Mouse (Mus musculus): ENCODE data around the gene Rprd1b.

DNA sequence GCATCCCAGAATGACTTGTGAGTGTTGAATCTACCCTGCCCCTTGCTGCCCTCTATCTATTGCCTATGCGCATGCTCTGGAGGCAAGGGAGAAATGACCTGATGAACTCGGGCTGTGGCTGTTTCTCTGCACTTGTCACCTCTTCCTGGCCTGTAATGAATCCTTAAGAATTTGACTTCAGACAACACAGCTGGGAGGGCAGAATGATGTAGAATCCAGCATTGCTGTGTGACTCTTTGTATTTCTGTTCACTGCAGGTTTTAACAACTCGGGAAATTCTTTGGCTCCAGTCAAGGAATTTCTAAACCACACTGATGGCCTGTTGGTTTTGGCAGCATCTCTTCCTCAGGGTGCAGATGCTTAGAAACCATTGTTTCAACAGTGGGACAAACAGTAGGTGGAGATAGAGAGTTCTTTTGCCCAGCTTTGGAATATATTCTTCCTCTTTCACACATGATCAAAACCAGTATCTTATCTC, 36.3 kb downstream of the Rprd1b start:
- TF ChIP-seq POLR2A (IDR thresholded peaks at IDR 0.05; ENCODE audit: extremely low read depth, insufficient read depth, low read length) (no peak), CTCF (IDR thresholded peaks at IDR 0.05; ENCODE audit: extremely low read depth, insufficient read depth, low read length) (0 out of 2 replicates have a peak, but pooled peaks have one; percentile 18)

Measured in cortical plate, adult 2 months (tissue).